Mouse (Mus musculus): ENCODE data around the gene Grasp.

- TF ChIP-seq CTCF (IDR thresholded peaks at IDR 0.05; ENCODE audit: low read depth), result no peak
- no peak for TF ChIP-seq EP300 (IDR thresholded peaks at IDR 0.05; ENCODE audit: low read depth)
Observed at GRCm38 (mm10) chr15:101253563-101253885, 29.5 kb downstream of the Grasp start.

Measured in liver, postnatal 0 days (tissue).